Mouse (Mus musculus): Measurements from ENCODE around the gene Lrrn4cl. TPM values are rescaled to one million over a fixed set of nuclear protein-coding genes. Genes with fewer than 3 reads are reported as not detected.
"Not testable (repeated sequence)": the region's sequence is repeated elsewhere in the genome, so short reads cannot be mapped to it uniquely, and the experiment has no call there.

Gene Lrrn4cl
- polyA plus RNA-seq, 1 experiment from 2014 or later, result 0.37 TPM

DNA sequence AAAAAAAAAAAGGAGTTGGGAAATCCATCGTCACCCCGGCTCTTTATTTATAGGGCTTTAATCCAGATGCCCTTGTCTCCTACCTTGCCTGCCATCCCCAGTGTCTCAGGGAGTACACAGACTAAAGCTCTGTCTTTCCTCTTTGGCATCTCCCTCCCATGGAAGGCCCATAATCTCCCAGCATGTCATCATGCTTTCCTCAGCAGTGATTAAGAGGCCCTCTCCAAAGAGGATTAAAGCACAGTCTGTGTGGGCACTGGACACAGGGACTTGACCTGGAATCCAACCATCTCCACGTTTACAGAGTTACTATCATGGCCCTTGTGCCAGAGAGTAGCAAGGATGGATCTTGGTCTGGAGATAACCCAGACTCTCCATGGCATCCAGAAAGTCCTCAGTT, 33.0 kb downstream of the Lrrn4cl start, which contains the start of the genes Lbhd1 and Gm49403:
Lbhd1 (plus strand) TSS at position 117 of the 400 bp plus-strand sequence.
Gm49403 (plus strand) TSS at position 315 of the 400 bp plus-strand sequence.
- ATAC-seq (ENCODE audit: low FRiP score), result no peak
- H3K9ac ChIP-seq (ENCODE audit: low read depth, low read length), result no peak within 1 kb of the TSS
- WGBS, result 89% methylated on average over 3 of the region's 3 CpGs

GRCm38 (mm10) chr19:8886916-8887584, 36.5 kb downstream of the Lrrn4cl start:
- H3K9me3 ChIP-seq (ENCODE audit: control insufficient read depth, low read length), result no peaks in the 10 kb centered on the region
- H3K4me3 ChIP-seq (ENCODE audit: low read depth, low read length), result no peak overlapping the region
- peaks cover 3% of the 10 kb centered on the region for H3K4me1 ChIP-seq (replicated peaks; ENCODE audit: control insufficient read depth, insufficient read depth, low read length)
- DNase-seq (ENCODE audit: low spot score) (no peak), ATAC-seq (ENCODE audit: low FRiP score) (no peak)
- no peaks in the 10 kb centered on the region for H3K36me3 ChIP-seq (ENCODE audit: control insufficient read depth, insufficient read depth, low read length)
- H3K9ac ChIP-seq (ENCODE audit: low read depth, low read length), result peak overlapping the region; percentile 83; the same call in 1 of the 2 replicates
- peak overlapping the region; percentile 47; the same call in 1 of the 2 replicates for H3K4me2 ChIP-seq (replicated peaks; ENCODE audit: low read depth, low read length)
- WGBS, result 48% methylated on average over 1 of the region's 1 CpGs
- no peak overlapping the region for H3K27ac ChIP-seq (ENCODE audit: low read depth, low read length)
- no peaks in the 10 kb centered on the region for H3K27me3 ChIP-seq (ENCODE audit: control insufficient read depth, insufficient read depth, low read length)

More for the DNA sequence above, 33.0 kb downstream of the Lrrn4cl start, which contains the start of the genes Lbhd1 and Gm49403:
- Histone ChIP-seq H3K27ac (ENCODE audit: low read depth, low read length) (no peak within 1 kb of the TSS), H3K4me3 (ENCODE audit: low read depth, low read length) (no peak within 1 kb of the TSS), H3K9me3 (ENCODE audit: control insufficient read depth, low read length) (no peaks in the 10 kb centered on the region), H3K27me3 (ENCODE audit: control insufficient read depth, insufficient read depth, low read length) (no peaks in the 10 kb centered on the region), H3K4me2 (replicated peaks; ENCODE audit: low read depth, low read length) (no peak within 1 kb of the TSS), H3K4me1 (replicated peaks; ENCODE audit: control insufficient read depth, insufficient read depth, low read length) (peaks cover 3% of the 10 kb centered on the region), H3K36me3 (ENCODE audit: control insufficient read depth, insufficient read depth, low read length) (no peaks in the 10 kb centered on the region)
- DNase-seq (ENCODE audit: low spot score), result no peak

- WGBS, result 16% methylated on average over 19 of the region's 19 CpGs
- Histone ChIP-seq H3K27me3 (ENCODE audit: control insufficient read depth, insufficient read depth, low read length) (no peaks in the 10 kb centered on the region), H3K36me3 (ENCODE audit: control insufficient read depth, insufficient read depth, low read length) (no peaks in the 10 kb centered on the region), H3K4me2 (replicated peaks; ENCODE audit: low read depth, low read length) (peak overlapping the region; percentile 47), H3K9me3 (ENCODE audit: control insufficient read depth, low read length) (no peaks in the 10 kb centered on the region), H3K4me1 (replicated peaks; ENCODE audit: control insufficient read depth, insufficient read depth, low read length) (peaks cover 3% of the 10 kb centered on the region), H3K9ac (ENCODE audit: low read depth, low read length) (peak overlapping the region; percentile 83), H3K4me3 (ENCODE audit: low read depth, low read length) (peak overlapping the region; percentile 64), H3K27ac (ENCODE audit: low read depth, low read length) (peak overlapping the region; percentile 80)
- ATAC-seq (ENCODE audit: low FRiP score) (no peak), DNase-seq (ENCODE audit: low spot score) (peak; percentile 18)
Observed at GRCm38 (mm10) chr19:8887585-8888463, 37.3 kb downstream of the Lrrn4cl start.

GRCm38 (mm10) chr19:8888511-8889385, 38.2 kb downstream of the Lrrn4cl start, which contains the start of the genes 1810009A15Rik and Gm49416:
Gene 1810009A15Rik, plus strand, starts transcription at chr19:8888853.
Gene Gm49416, plus strand, starts transcription at chr19:8888926.
- peak within 1 kb of the TSS; percentile 74 for H3K4me2 ChIP-seq (replicated peaks; ENCODE audit: low read depth, low read length)
- H3K4me3 ChIP-seq (ENCODE audit: low read depth, low read length), result peak within 1 kb of the TSS; percentile 64
- DNase-seq (ENCODE audit: low spot score), result peak; percentile 97
- no peaks in the 10 kb centered on the region for H3K36me3 ChIP-seq (ENCODE audit: control insufficient read depth, insufficient read depth, low read length)
- peak within 1 kb of the TSS; percentile 83 for H3K9ac ChIP-seq (ENCODE audit: low read depth, low read length)
- H3K27ac ChIP-seq (ENCODE audit: low read depth, low read length), result peak within 1 kb of the TSS; percentile 80
- peak; percentile 95 for ATAC-seq (ENCODE audit: low FRiP score)
- under 1% methylated on average over 58 of the region's 58 CpGs for WGBS
- H3K27me3 ChIP-seq (ENCODE audit: control insufficient read depth, insufficient read depth, low read length), result no peaks in the 10 kb centered on the region
- H3K9me3 ChIP-seq (ENCODE audit: control insufficient read depth, low read length), result no peaks in the 10 kb centered on the region
- peaks cover 3% of the 10 kb centered on the region for H3K4me1 ChIP-seq (replicated peaks; ENCODE audit: control insufficient read depth, insufficient read depth, low read length)

GRCm38 (mm10) chr19:8892829-8893766, 42.5 kb downstream of the Lrrn4cl start, which contains the start of gene Ints5:
Gene Ints5, plus strand, starts transcription at chr19:8893005.
- Histone ChIP-seq H3K36me3 (ENCODE audit: control insufficient read depth, insufficient read depth, low read length) (no peaks in the 10 kb centered on the region), H3K9ac (ENCODE audit: low read depth, low read length) (peak within 1 kb of the TSS; percentile 95), H3K4me1 (replicated peaks; ENCODE audit: control insufficient read depth, insufficient read depth, low read length) (peaks cover 7% of the 10 kb centered on the region), H3K27me3 (ENCODE audit: control insufficient read depth, insufficient read depth, low read length) (no peaks in the 10 kb centered on the region), H3K9me3 (ENCODE audit: control insufficient read depth, low read length) (no peaks in the 10 kb centered on the region), H3K27ac (ENCODE audit: low read depth, low read length) (peak within 1 kb of the TSS; percentile 72), H3K4me2 (replicated peaks; ENCODE audit: low read depth, low read length) (peak within 1 kb of the TSS; percentile 89), H3K4me3 (ENCODE audit: low read depth, low read length) (peak within 1 kb of the TSS; percentile 64)
- ATAC-seq (ENCODE audit: low FRiP score) (peak; percentile 48), DNase-seq (ENCODE audit: low spot score) (peak; percentile 92)
- WGBS, result 2% methylated on average over 53 of the region's 54 CpGs

- no peaks in the 10 kb centered on the region for H3K9me3 ChIP-seq (ENCODE audit: control insufficient read depth, low read length)
- H3K9ac ChIP-seq (ENCODE audit: low read depth, low read length), result 0 out of 2 replicates have a peak overlapping the region, but pooled peaks have one; percentile 11
- WGBS, result 88% methylated on average over 9 of the region's 9 CpGs
- H3K4me3 ChIP-seq (ENCODE audit: low read depth, low read length), result no peak overlapping the region
- no peak overlapping the region for H3K4me2 ChIP-seq (replicated peaks; ENCODE audit: low read depth, low read length)
- H3K36me3 ChIP-seq (ENCODE audit: control insufficient read depth, insufficient read depth, low read length), result no peaks in the 10 kb centered on the region
- no peak for ATAC-seq (ENCODE audit: low FRiP score)
- H3K4me1 ChIP-seq (replicated peaks; ENCODE audit: control insufficient read depth, insufficient read depth, low read length), result peaks cover 11% of the 10 kb centered on the region
- no peak overlapping the region for H3K27ac ChIP-seq (ENCODE audit: low read depth, low read length)
- DNase-seq (ENCODE audit: low spot score), result no peak
- H3K27me3 ChIP-seq (ENCODE audit: control insufficient read depth, insufficient read depth, low read length), result no peaks in the 10 kb centered on the region
Observed at GRCm38 (mm10) chr19:8895397-8895960, 44.9 kb downstream of the Lrrn4cl start.

- H3K9ac ChIP-seq (ENCODE audit: low read depth, low read length); H3K27me3 ChIP-seq (ENCODE audit: control insufficient read depth, insufficient read depth, low read length); ATAC-seq (ENCODE audit: low FRiP score); H3K36me3 ChIP-seq (ENCODE audit: control insufficient read depth, insufficient read depth, low read length); H3K9me3 ChIP-seq (ENCODE audit: control insufficient read depth, low read length); DNase-seq (ENCODE audit: low spot score); H3K4me2 ChIP-seq (replicated peaks; ENCODE audit: low read depth, low read length); H3K27ac ChIP-seq (ENCODE audit: low read depth, low read length); H3K4me3 ChIP-seq (ENCODE audit: low read depth, low read length): not testable (repeated sequence)
- WGBS, result 90% methylated on average over 5 of the region's 5 CpGs
- peaks cover 11% of the 10 kb centered on the region for H3K4me1 ChIP-seq (replicated peaks; ENCODE audit: control insufficient read depth, insufficient read depth, low read length)
Observed at GRCm38 (mm10) chr19:8896231-8896630, 45.7 kb downstream of the Lrrn4cl start.

Measured in hindbrain, embryonic 11.5 days (tissue).